In the genomic region with DNA sequence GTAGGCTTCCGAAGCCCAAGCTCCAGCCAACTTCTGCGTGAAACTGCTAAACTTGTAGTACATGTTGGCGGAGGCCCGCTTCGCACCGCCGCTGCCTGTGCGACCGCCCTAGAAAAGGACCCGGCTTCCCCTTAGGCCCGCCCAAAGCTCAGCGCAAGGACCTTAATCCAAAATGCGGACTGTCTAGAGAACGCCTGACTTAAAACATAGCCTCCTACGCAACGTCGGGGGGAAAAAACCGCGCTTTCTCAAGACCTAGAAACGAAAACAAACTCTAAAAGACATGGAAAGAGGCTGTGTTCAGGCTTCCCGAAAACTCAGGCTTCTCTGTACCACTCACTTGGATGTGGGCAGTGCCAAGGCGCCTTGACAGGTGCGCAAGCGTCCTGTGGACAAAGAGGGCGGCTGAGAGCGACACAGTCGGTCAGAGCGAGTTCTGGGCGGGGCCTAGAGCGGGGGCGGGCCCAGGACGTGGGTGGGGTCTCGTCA, we compare ENCODE assay signal across 8 mouse cellular contexts. TPM values are rescaled to one million over a fixed set of nuclear protein-coding genes. Genes with fewer than 3 reads are reported as not detected.
DNase-seq lines count a peak whose midpoint lies in the region; ATAC-seq lines count a peak whose summit lies in the region.

No protein-coding gene starts in this region.

- WGBS in hindbrain, embryonic 16.5 days = under 1% methylated on average over 33 of the region's 33 CpGs
- WGBS in macrophage (ENCODE audit: missing documents) = under 1% methylated on average over 33 of the region's 33 CpGs

- H3K27me3 ChIP-seq in hindbrain, embryonic 16.5 days (replicated peaks; ENCODE audit: control insufficient read depth, insufficient read depth, low read length) = no peaks in the 10 kb centered on the region

- peak; percentile 83 for DNase-seq in WW6 (ENCODE audit: low read depth, low spot score)
- DNase-seq in cerebellum, postnatal 4 days (ENCODE audit: low spot score in 2 of 2) = peak; percentile 61 to 85
- DNase-seq in gastrocnemius, adult 18-20 months (ENCODE audit: low spot score) = peak; percentile 92
- DNase-seq in left cerebral cortex, adult 18-20 months (ENCODE audit: low spot score in 2 of 2) = peak; percentile 89 to 90
- peak; percentile 89 for DNase-seq in right cerebral cortex, adult 18-20 months
- DNase-seq in urinary bladder, postnatal 10 days (ENCODE audit: low spot score) = peak; percentile 61

- peak overlapping the region; percentile 78 for H3K9ac ChIP-seq in hindbrain, embryonic 16.5 days (ENCODE audit: low read depth, low read length)

- peak overlapping the region; percentile 80 for H3K4me3 ChIP-seq in hindbrain, embryonic 16.5 days (ENCODE audit: low read length)
- peak overlapping the region; percentile 81 for H3K4me3 ChIP-seq in macrophage (ENCODE audit: inconsistent target)

- H3K27ac ChIP-seq in hindbrain, embryonic 16.5 days (ENCODE audit: low read depth, low read length) = peak overlapping the region; percentile 87
- H3K27ac ChIP-seq in macrophage = peak overlapping the region; percentile 92

- ATAC-seq in hindbrain, embryonic 16.5 days = peak; percentile 99

- H3K4me2 ChIP-seq in hindbrain, embryonic 16.5 days (ENCODE audit: low read length) = peak overlapping the region; percentile 82

- no peaks in the 10 kb centered on the region for H3K36me3 ChIP-seq in hindbrain, embryonic 16.5 days (ENCODE audit: control insufficient read depth, insufficient read depth, low read length)
- no peaks in the 10 kb centered on the region for H3K36me3 ChIP-seq in macrophage (ENCODE audit: inconsistent target)

- H3K79me2 ChIP-seq in macrophage (ENCODE audit: inconsistent target) = peaks cover 47% of the 10 kb centered on the region

- peaks cover 15% of the 10 kb centered on the region for H3K4me1 ChIP-seq in hindbrain, embryonic 16.5 days (ENCODE audit: control insufficient read depth, insufficient read depth, low read depth, low read length)

- no peaks in the 10 kb centered on the region for H3K9me3 ChIP-seq in hindbrain, embryonic 16.5 days (ENCODE audit: control insufficient read depth, low read length)

RNA-seq across cellular contexts. Expression of a gene that starts 2.9 kb away (rescaled TPM):
- 100 to 1,000 TPM; 151 to 165 TPM for total RNA-seq in gastrocnemius, adult 18-20 months (2021)
- 197 and 227 TPM in 2 replicates for polyA plus RNA-seq in hindbrain, embryonic 16.5 days (2015; fragmentation: Nextera tagmentation; extraction: Ambion mirVana)
- total RNA-seq in left cerebral cortex, adult 18-20 months (2021) = 100 to 1,000 TPM; 178 to 186 TPM
- total RNA-seq in macrophage (2018; cell fraction: chromatin; rRNA removed) = 10 to 100 TPM; 13.1 to 58.2 (median 26.5) TPM
- total RNA-seq in macrophage (2018; cell fraction: cytosol; rRNA removed) = 100 to 1,000 TPM; 199 to 437 (median 275) TPM
- total RNA-seq in macrophage (2018; cell fraction: nucleus; rRNA removed) = 10 to 100 TPM; 34.4 to 87.7 (median 65.8) TPM
- 189 to 404 TPM (median 238 TPM) in 3 replicates for polyA plus RNA-seq in macrophage (2018)

Comparison
In these comparisons a context has a peak if more than half of its experiments do, and no peak if none do; other contexts are left out.
1. Peak in every context shown above with its lines: DNase-seq, ATAC-seq, H3K4me3 ChIP-seq and H3K27ac ChIP-seq.